Mouse (Mus musculus) liver, embryonic 14 days (tissue): ENCODE measurements around the gene Zer1. TPM values are rescaled to one million over a fixed set of nuclear protein-coding genes. Genes with fewer than 3 reads are reported as not detected.

Experiments used
- polyA plus RNA-seq: library from polyadenylated mRNA; depleted of rRNA; stranded (reverse); fragments of >200 nt; gene quantifications from 2 replicates; pipeline ENCODE4 v1.2.3, GENCODE M21; 2012; rRNA removed

The Zer1 gene
- 6.6 and 7.7 TPM in 2 replicates for polyA plus RNA-seq

DNA sequence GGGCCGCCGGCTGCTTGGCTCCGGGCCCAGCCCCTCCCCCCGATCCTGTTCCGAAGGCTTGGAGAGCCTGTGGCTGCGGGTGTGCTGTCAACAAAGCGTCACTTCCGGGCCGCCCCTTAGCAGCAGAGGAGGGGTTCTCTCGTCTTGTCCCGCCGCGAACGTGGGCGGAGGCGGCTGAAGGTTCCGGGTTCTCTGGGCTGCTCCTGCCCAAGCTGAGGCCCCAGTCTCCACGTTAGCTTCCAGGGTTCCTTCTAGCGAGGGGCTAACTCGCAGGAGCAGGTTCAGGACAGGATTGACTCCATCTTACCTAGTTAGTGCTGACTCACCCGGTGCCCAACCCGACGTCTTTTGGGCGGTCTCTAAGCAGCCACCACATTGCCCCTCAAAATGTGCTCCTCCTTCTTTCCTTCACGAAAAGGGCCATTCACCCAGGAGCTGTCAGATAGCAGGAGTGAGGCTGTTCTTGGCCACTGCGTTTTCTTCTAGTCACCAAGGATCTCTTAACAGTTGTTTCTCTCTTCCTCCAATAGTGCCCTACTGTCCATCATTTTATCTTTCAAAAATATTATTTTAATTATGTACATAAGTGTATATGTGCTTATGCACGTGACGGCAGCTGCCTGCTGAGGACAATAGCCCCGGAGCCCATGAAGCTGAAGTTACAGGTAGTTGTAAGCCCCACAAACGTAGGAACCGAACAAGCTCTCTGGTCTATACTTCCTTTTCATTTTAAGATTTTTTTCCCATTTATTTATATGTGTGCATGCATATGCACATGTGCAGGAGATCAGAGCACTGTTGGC is at the start of gene Zer1:
TSS of gene Zer1 (minus strand) at position 114 of the 803 bp plus-strand sequence.

DNA sequence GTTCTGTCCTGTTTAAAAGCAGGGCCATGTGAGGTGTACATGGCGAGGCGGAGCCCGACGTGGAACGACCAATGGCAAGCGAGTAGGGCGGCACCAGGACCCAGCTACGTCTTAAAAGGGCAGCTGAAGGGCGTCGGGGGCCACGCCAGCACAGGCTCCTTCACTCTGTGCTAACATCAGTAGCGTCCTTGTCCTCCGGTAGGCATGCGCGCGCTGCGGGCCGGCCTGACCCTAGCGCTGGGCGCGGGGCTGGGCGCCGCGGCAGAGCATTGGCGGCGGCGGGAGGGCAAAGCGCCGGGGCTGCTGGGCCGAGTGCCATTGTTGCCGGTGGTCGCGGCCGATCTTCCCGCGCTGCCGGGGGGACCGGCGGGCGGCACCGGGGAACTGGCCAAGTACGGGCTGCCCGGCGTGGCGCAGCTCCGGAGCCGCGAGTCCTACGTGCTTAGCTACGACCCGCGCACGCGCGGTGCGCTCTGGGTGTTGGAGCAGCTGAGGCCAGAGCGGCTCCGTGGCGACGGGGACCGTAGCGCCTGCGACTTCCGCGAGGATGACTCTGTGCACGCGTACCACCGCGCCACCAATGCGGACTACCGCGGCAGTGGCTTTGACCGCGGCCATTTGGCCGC is 47.1 kb upstream of the Zer1 start, which contains the start of gene Endog:
TSS of gene Endog (plus strand) at position 123 of the 626 bp plus-strand sequence.

DNA sequence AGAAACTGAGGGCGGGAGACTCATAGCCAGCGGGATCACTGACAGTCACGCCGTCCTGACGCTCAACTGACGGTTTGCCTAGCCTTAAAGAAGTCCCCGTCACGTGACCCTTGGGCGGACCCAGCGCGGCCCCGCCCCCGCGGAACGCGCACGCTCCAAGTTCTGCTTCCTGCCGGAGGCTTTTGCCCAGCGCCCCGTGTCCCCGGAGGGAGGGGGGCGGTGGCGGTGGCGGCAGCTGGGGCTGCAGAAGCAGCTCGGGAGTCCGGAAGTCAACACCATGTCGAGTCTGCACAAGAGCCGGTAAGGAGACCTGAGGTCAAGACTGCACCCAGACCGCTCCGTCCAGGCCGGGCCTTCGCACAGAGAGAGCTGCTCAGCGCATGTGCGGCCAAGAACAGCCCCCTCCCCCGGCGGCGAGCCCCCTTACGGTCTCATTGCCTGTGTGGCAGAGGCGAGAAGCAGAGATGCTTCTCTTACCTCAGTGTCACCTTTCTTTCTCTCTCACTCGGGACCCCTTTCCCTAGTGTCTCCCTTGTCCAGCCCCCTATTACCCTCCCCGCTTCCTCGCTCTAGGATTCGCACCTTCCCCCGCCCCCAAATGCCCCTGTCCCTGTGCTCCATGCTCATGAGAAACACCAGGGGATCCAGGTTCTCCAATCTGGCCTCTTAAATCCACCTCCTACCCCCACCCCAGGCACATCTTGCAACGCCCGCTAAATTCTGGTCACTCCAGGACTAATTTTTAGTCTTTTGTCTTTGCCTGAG is 9.4 kb upstream of the Zer1 start, which contains the start of gene Tbc1d13:
TSS of gene Tbc1d13 (plus strand) at position 134 of the 765 bp plus-strand sequence.

DNA sequence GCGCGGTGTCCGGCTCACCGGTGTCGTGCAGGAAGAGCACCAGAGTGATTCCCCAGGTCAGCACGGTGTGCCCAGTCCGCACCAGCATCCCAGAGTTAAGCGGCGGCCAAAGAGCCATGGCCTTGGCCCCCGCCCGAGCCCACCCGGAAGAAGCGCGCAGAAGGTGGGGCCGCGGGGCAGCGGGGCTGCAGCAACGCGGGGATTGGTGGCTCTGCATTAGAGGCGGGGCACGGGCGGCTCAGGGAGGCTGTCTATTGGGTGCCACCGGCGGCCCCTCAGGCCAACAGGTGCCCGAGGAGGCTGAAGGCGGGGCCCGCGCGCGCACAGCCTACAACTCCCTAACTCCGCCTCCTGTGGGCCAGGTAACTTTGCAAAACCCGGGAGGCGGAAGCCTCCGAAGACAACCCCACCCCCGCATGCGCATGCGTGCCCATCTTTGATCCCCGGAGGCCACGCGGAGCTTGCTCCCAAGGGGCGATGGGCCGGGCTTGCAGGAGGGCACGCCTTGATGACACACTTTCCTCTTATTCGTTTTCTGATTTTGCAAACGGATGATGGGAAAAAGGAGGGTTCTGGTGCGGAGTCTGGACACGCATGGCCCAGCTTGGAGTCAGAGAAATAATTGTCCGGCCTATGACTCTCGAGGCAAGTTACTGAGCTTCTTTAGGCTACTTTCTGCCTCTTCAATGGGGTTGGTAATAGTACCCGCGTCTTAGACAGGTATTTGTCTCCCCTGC is 30.7 kb downstream of the Zer1 start, which contains the start of gene Zdhhc12:
TSS of gene Zdhhc12 (minus strand) at position 178 of the 737 bp plus-strand sequence.

DNA sequence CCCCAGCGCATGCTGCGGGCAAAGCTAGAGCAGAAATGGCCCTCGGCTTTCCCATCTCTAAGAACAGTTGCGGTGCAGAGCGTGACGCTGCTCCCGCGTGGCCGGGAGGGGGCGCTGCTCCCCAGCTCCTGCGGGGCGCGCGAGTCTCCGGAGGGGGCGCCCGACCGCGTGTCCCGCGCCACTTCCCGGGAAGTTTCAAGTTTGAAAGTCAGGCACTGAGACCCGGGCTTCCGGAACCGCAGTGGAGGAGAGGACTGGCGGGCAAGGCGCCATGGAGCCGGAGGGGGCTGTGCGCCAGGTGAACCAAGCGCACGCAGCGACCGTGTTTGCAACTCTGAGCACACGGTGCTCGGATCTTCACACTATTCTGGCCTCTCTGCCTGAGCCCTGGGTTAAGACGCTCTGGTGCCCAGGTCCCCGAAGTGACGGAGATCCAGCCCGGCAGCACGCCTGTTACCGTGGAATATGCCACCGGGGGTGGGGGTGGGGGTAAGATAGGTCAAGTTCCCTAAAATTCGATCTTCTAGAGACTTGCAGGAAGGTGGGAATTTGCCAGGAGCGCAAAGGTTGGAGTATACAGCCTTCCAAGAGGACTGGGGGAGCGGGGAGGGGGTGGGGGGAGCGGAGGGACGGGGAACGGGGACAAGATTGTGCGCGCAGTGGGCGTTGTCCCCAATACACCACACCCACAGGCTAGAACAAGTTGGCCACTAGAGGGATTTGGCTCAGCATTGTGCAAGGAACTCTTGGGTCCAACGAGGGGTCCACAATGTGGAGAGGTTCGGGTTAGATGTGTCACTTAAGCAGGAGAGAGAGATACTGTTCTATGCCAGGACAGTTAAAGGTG is 46.7 kb downstream of the Zer1 start, which contains the start of gene Pkn3:
TSS of gene Pkn3 (plus strand) at position 183 of the 847 bp plus-strand sequence.

DNA sequence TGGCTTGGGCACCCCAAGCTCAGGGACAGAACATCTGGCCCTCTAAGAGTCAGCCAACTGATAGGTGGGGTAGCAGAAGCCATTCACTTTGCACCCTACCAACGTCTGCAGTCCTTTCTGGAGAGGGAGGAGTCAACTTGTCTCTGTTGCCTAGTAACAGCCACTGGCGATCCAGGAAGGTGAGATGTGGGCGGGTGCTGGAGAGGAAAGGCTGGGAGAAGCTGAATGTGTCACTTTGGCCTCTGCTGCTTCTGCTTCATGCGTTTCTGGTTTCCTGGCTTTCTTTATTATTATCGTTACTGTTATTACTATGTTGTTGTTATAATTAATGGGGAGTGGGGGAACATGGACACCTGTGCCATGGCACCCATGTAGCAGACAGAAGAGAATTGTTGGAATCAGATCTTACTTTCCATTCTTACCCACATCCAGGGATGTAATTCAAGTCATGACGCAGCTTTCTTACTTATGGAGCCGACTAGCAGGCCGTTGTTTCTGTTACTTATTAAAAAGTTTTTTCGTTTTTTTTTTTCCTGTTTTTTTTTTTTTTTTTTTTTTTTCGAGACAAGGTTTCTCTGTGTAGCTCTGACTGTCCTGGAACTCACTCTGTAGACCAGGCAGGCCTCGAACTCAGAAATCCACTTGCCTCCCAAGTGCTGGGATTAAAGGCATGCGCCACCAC is 67.0 kb downstream of the Zer1 start, which contains the start of gene Set:
TSS of gene Set (plus strand) at position 156 of the 682 bp plus-strand sequence.

DNA sequence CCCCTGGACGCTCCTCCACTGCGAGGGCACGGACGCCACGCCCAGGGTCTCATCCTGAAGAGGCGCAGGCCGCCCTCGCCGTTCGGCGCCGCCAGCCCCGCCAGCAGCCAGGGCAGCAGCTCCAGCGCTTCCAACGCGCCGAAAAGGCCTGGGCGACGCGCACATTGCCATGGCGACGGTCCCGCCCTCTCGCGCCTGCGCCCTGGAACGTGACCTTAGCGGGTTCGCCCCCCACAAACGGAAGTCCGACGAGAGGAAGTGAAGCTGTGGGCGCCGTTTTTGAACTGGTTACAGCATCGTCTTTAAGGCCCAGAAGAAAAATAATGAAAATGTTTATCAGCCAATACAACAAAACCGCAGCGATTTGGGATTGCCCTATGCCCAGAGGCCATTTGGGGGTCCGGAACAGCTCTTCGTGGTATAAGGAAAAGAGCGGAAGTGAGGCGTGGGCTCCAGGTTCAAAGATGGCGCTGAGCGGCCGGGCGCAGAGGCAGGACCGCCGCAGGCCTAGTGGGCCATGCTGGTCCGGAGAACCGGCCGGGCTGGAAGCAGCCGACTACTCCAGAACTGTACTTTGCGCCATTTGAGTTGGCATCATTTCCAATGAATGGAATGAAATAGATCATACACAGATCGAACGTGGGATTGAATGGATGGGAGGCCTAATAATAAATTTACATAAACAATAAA is 75.5 kb downstream of the Zer1 start, which contains the start of gene Wdr34:
TSS of gene Wdr34 (minus strand) at position 183 of the 690 bp plus-strand sequence.

Other genes starting within 250 kb of the Zer1 start
- gene Odf2, start 235.4 kb downstream of the Zer1 start, polyA plus RNA-seq, result 24.7 and 31.5 TPM in 2 replicates
- gene Gle1, start 189.2 kb downstream of the Zer1 start, polyA plus RNA-seq, result 12.3 and 14.0 TPM in 2 replicates
- 19.9 and 23.5 TPM in 2 replicates for gene Sptan1, start 159.0 kb downstream of the Zer1 start, polyA plus RNA-seq
- 5.2 and 5.7 TPM in 2 replicates for gene Wdr34, start 75.7 kb downstream of the Zer1 start, polyA plus RNA-seq
- gene Set, start 67.2 kb downstream of the Zer1 start, polyA plus RNA-seq, result 185 and 242 TPM in 2 replicates
- 3.1 and 3.2 TPM in 2 replicates for gene Pkn3, start 46.9 kb downstream of the Zer1 start, polyA plus RNA-seq
- gene Zdhhc12, start 30.9 kb downstream of the Zer1 start, polyA plus RNA-seq, result 21.0 and 25.7 TPM in 2 replicates
- 9.1 and 11.7 TPM in 2 replicates for gene Tbc1d13, start 9.2 kb upstream of the Zer1 start, polyA plus RNA-seq
- gene Endog, start 46.9 kb upstream of the Zer1 start, polyA plus RNA-seq, result 10.4 and 12.0 TPM in 2 replicates
- gene Spout1, start 53.9 kb upstream of the Zer1 start, polyA plus RNA-seq, result 21.1 and 21.7 TPM in 2 replicates
- 13.0 and 14.4 TPM in 2 replicates for gene Kyat1, start 81.3 kb upstream of the Zer1 start, polyA plus RNA-seq
- 3.1 and 3.7 TPM in 2 replicates for gene Lrrc8a, start 113.1 kb upstream of the Zer1 start, polyA plus RNA-seq
- 0.84 and 0.92 TPM in 2 replicates for gene Gm28035, start 116.0 kb upstream of the Zer1 start, polyA plus RNA-seq
- gene Phyhd1, start 141.6 kb upstream of the Zer1 start, polyA plus RNA-seq, result 15.2 and 18.6 TPM in 2 replicates
- not detected in 2 replicates for gene Gm28038, start 156.5 kb upstream of the Zer1 start, polyA plus RNA-seq
- gene Dolk, start 161.7 kb upstream of the Zer1 start, polyA plus RNA-seq, result 4.3 and 5.0 TPM in 2 replicates
- gene Nup188, start 161.8 kb upstream of the Zer1 start, polyA plus RNA-seq, result 12.8 and 17.0 TPM in 2 replicates
- 19.1 and 20.9 TPM in 2 replicates for gene Sh3glb2, start 234.8 kb upstream of the Zer1 start, polyA plus RNA-seq
- 5.6 and 6.8 TPM in 2 replicates for gene Miga2, start 239.6 kb upstream of the Zer1 start, polyA plus RNA-seq